Mouse (Mus musculus) midbrain, embryonic 15.5 days (tissue): ENCODE results near the gene Mrpl40. TPM values are rescaled to one million over a fixed set of nuclear protein-coding genes. Genes with fewer than 3 reads are reported as not detected.
"Not testable (repeated sequence)": the region's sequence is repeated elsewhere in the genome, so short reads cannot be mapped to it uniquely, and the experiment has no call there.

Source experiments
- ATAC-seq: fragments of 200-750 bp; cut with Nextera tagmentation; replicated peaks from 2 replicates; pipeline ENCODE4 v1.8.0; 2017; ENCODE audit warnings: moderate TSS enrichment
- H3K27ac ChIP-seq: fragments of 300-500 bp; sonication (generic); 2 replicates; pipeline ENCODE4 v1.5.1; 2015; ENCODE audit warnings: mild to moderate bottlenecking, inconsistent platforms
- H3K27me3 ChIP-seq: fragments of 300-500 bp; sonication (generic); replicated peaks from 2 replicates; pipeline ENCODE4 v1.6.1; 2015; ENCODE audit warnings: inconsistent platforms
- H3K36me3 ChIP-seq: fragments of 300-500 bp; sonication (generic); replicated peaks from 2 replicates; pipeline ENCODE4 v1.6.1; 2015; ENCODE audit warnings: inconsistent platforms
- H3K4me1 ChIP-seq: fragments of 300-500 bp; sonication (generic); 2 replicates; pipeline ENCODE4 v1.6.1; 2015; ENCODE audit warnings: inconsistent platforms
- H3K4me2 ChIP-seq: fragments of 300-500 bp; sonication (generic); 2 replicates; pipeline ENCODE4 v1.6.1; 2015; ENCODE audit warnings: inconsistent platforms, mild to moderate bottlenecking, moderate library complexity
- H3K4me3 ChIP-seq: fragments of 300-500 bp; sonication (generic); 2 replicates; pipeline ENCODE4 v1.5.1; 2015; ENCODE audit warnings: mild to moderate bottlenecking, inconsistent platforms
- H3K9ac ChIP-seq: fragments of 300-500 bp; sonication (generic); 2 replicates; pipeline ENCODE4 v1.6.1; 2015; ENCODE audit warnings: mild to moderate bottlenecking, inconsistent platforms
- H3K9me3 ChIP-seq: fragments of 300-500 bp; sonication (generic); 2 replicates; pipeline ENCODE4 v1.6.1; 2016; ENCODE audit warnings: inconsistent platforms
- WGBS: fragments of 180-500 bp; shearing (Covaris S2); methylation state at CpG from one replicate; pipeline ENCODE4 v1.1.7; 2015; ENCODE audit warnings: mixed read lengths; 5-methylcytosine and 5-hydroxymethylcytosine counted together
- polyA plus RNA-seq: library from polyadenylated mRNA; unstranded; fragments of >200 nt; fragmentation: Nextera tagmentation; extraction: Ambion mirVana; gene quantifications from 2 replicates; pipeline ENCODE4 v1.2.1, GENCODE M21; 2015

Mrpl40 gene
- polyA plus RNA-seq = 73.1 and 74.2 TPM in 2 replicates

GRCm38 (mm10) chr16:18876442-18877308, at the start of gene Mrpl40, which contains the start of gene Hira:
Mrpl40 (minus strand) TSS chr16:18876862.
Hira (plus strand) TSS chr16:18877037.
- WGBS = under 1% methylated on average over 90 of the region's 93 CpGs
- H3K9me3 ChIP-seq = no peaks in the 10 kb centered on the region
- H3K27ac ChIP-seq = peak within 1 kb of the TSS; percentile 98
- H3K9ac ChIP-seq = peak within 1 kb of the TSS; percentile 98
- H3K4me2 ChIP-seq = peak within 1 kb of the TSS; percentile 81
- peaks cover 33% of the 10 kb centered on the region for H3K4me1 ChIP-seq
- peak; percentile 92 for ATAC-seq
- peak within 1 kb of the TSS; percentile 99 for H3K4me3 ChIP-seq
- peaks cover 24% of the 10 kb centered on the region; the same call in 1 of the 2 replicates for H3K36me3 ChIP-seq
- H3K27me3 ChIP-seq = no peaks in the 10 kb centered on the region

- Histone ChIP-seq H3K9ac (no peak overlapping the region), H3K4me2 (no peak overlapping the region), H3K4me1 (no peaks in the 10 kb centered on the region), H3K27ac (no peak overlapping the region), H3K36me3 (peaks cover 70% of the 10 kb centered on the region), H3K27me3 (no peaks in the 10 kb centered on the region), H3K9me3 (no peaks in the 10 kb centered on the region), H3K4me3 (no peak overlapping the region)
- ATAC-seq = no peak
- 94% methylated on average over 2 of the region's 2 CpGs for WGBS
Observed at GRCm38 (mm10) chr16:18921771-18922170, 45.1 kb upstream of the Mrpl40 start.

GRCm38 (mm10) chr16:18916064-18916463, 39.4 kb upstream of the Mrpl40 start:
- Histone ChIP-seq H3K27ac (no peak overlapping the region), H3K36me3 (peaks cover 42% of the 10 kb centered on the region), H3K4me2 (no peak overlapping the region), H3K4me1 (no peaks in the 10 kb centered on the region), H3K27me3 (no peaks in the 10 kb centered on the region), H3K9me3 (no peaks in the 10 kb centered on the region), H3K9ac (no peak overlapping the region), H3K4me3 (no peak overlapping the region)
- ATAC-seq = no peak
- 97% methylated on average over 4 of the region's 4 CpGs for WGBS

GRCm38 (mm10) chr16:18905648-18906047, 29.0 kb upstream of the Mrpl40 start:
- WGBS = 96% methylated on average over 1 of the region's 1 CpGs
- no peak overlapping the region for H3K27ac ChIP-seq
- H3K27me3 ChIP-seq = no peaks in the 10 kb centered on the region
- H3K9ac ChIP-seq = no peak overlapping the region
- H3K4me1 ChIP-seq = no peaks in the 10 kb centered on the region
- ATAC-seq = no peak
- no peak overlapping the region for H3K4me2 ChIP-seq
- no peak overlapping the region for H3K4me3 ChIP-seq
- H3K36me3 ChIP-seq = peaks cover 22% of the 10 kb centered on the region; the same call in 1 of the 2 replicates
- no peaks in the 10 kb centered on the region for H3K9me3 ChIP-seq

- Histone ChIP-seq H3K4me2 (no peak overlapping the region), H3K9me3 (no peaks in the 10 kb centered on the region), H3K27me3 (no peaks in the 10 kb centered on the region), H3K27ac (no peak overlapping the region), H3K4me3 (no peak overlapping the region), H3K36me3 (peaks cover 22% of the 10 kb centered on the region), H3K9ac (no peak overlapping the region), H3K4me1 (no peaks in the 10 kb centered on the region)
- no peak for ATAC-seq
- 90% methylated on average over 10 of the region's 10 CpGs for WGBS
Observed at GRCm38 (mm10) chr16:18896429-18896828, 19.8 kb upstream of the Mrpl40 start.

GRCm38 (mm10) chr16:18895249-18895648, 18.6 kb upstream of the Mrpl40 start:
- Histone ChIP-seq H3K4me3 (no peak overlapping the region), H3K9ac (no peak overlapping the region), H3K27me3 (no peaks in the 10 kb centered on the region), H3K4me2 (no peak overlapping the region), H3K36me3 (peaks cover 22% of the 10 kb centered on the region), H3K27ac (no peak overlapping the region), H3K9me3 (no peaks in the 10 kb centered on the region), H3K4me1 (no peaks in the 10 kb centered on the region)
- 88% methylated on average over 3 of the region's 3 CpGs for WGBS
- no peak for ATAC-seq

GRCm38 (mm10) chr16:18893840-18894372, 17.2 kb upstream of the Mrpl40 start:
- Histone ChIP-seq H3K4me3 (no peak overlapping the region), H3K4me2 (no peak overlapping the region), H3K27me3 (no peaks in the 10 kb centered on the region), H3K36me3 (peaks cover 18% of the 10 kb centered on the region), H3K9ac (no peak overlapping the region), H3K4me1 (no peaks in the 10 kb centered on the region), H3K9me3 (no peaks in the 10 kb centered on the region), H3K27ac (no peak overlapping the region)
- no peak for ATAC-seq
- 88% methylated on average over 4 of the region's 4 CpGs for WGBS

- no peak overlapping the region for H3K27ac ChIP-seq
- ATAC-seq = no peak
- no peaks in the 10 kb centered on the region for H3K27me3 ChIP-seq
- no peaks in the 10 kb centered on the region for H3K9me3 ChIP-seq
- no peaks in the 10 kb centered on the region; the same call in 1 of the 2 replicates for H3K36me3 ChIP-seq
- H3K4me1 ChIP-seq = peaks cover 21% of the 10 kb centered on the region
- H3K4me3 ChIP-seq = no peak overlapping the region
- H3K9ac ChIP-seq = no peak overlapping the region
- no peak overlapping the region for H3K4me2 ChIP-seq
Observed at GRCm38 (mm10) chr16:18884044-18884443, 7.4 kb upstream of the Mrpl40 start.

- 27% methylated on average over 20 of the region's 20 CpGs for WGBS
- Histone ChIP-seq H3K4me3 (peak overlapping the region; percentile 99), H3K36me3 (peaks cover 9% of the 10 kb centered on the region; the same call in 1 of the 2 replicates), H3K4me2 (peak overlapping the region; percentile 81), H3K9me3 (no peaks in the 10 kb centered on the region), H3K4me1 (peaks cover 33% of the 10 kb centered on the region), H3K27ac (peak overlapping the region; percentile 98), H3K27me3 (no peaks in the 10 kb centered on the region), H3K9ac (peak overlapping the region; percentile 98)
- ATAC-seq = no peak
Observed at GRCm38 (mm10) chr16:18878091-18878720, 1.5 kb upstream of the Mrpl40 start.

- H3K36me3 ChIP-seq = peaks cover 16% of the 10 kb centered on the region; the same call in 1 of the 2 replicates
- H3K4me2 ChIP-seq = peak overlapping the region; percentile 81
- no peaks in the 10 kb centered on the region for H3K9me3 ChIP-seq
- no peaks in the 10 kb centered on the region for H3K27me3 ChIP-seq
- peaks cover 33% of the 10 kb centered on the region for H3K4me1 ChIP-seq
- peak; percentile 57 for ATAC-seq
- under 1% methylated on average over 43 of the region's 43 CpGs for WGBS
- peak overlapping the region; percentile 98 for H3K27ac ChIP-seq
- H3K9ac ChIP-seq = peak overlapping the region; percentile 98
- peak overlapping the region; percentile 99 for H3K4me3 ChIP-seq
Observed at GRCm38 (mm10) chr16:18877386-18878090, 876 bp upstream of the Mrpl40 start.

GRCm38 (mm10) chr16:18876091-18876441, 596 bp downstream of the Mrpl40 start:
- no peak for ATAC-seq
- peaks cover 31% of the 10 kb centered on the region for H3K4me1 ChIP-seq
- H3K27me3 ChIP-seq = no peaks in the 10 kb centered on the region
- peak overlapping the region; percentile 98 for H3K9ac ChIP-seq
- WGBS = under 1% methylated on average over 17 of the region's 17 CpGs
- peak overlapping the region; percentile 98 for H3K27ac ChIP-seq
- peak overlapping the region; percentile 81 for H3K4me2 ChIP-seq
- H3K36me3 ChIP-seq = peaks cover 27% of the 10 kb centered on the region; the same call in 1 of the 2 replicates
- H3K4me3 ChIP-seq = peak overlapping the region; percentile 99
- no peaks in the 10 kb centered on the region for H3K9me3 ChIP-seq

GRCm38 (mm10) chr16:18870495-18870894, 6.2 kb downstream of the Mrpl40 start:
- H3K4me1 ChIP-seq, H3K9ac ChIP-seq, H3K9me3 ChIP-seq, H3K4me3 ChIP-seq, H3K4me2 ChIP-seq, ATAC-seq, H3K27ac ChIP-seq, H3K27me3 ChIP-seq: not testable (repeated sequence)
- WGBS = 87% methylated on average over 1 of the region's 1 CpGs
- H3K36me3 ChIP-seq = peaks cover 27% of the 10 kb centered on the region; the same call in 1 of the 2 replicates
